Mouse (Mus musculus) left cerebral cortex, postnatal 10 days (tissue): ENCODE data around the gene Antxr1. TPM values are rescaled to one million over a fixed set of nuclear protein-coding genes. Genes with fewer than 3 reads are reported as not detected.

Experiments
- DNase-seq, 2 experiments: peaks; one replicate each; pipeline ENCODE4 v3.0.0; 2021 to 2022; ENCODE audit warnings: low spot score in 2 of 2, mixed read lengths in 1 of 2; ENCODE audit errors: extremely low spot score in 1 of 2
- intact Hi-C: fragments of 180-260 bp; cut with DNase I; formaldehyde crosslinking; loops from one replicate; pipeline ENCODE4 v1.15.1; 2025
- total RNA-seq, 2 experiments: library from RNA; stranded (reverse); gene quantifications; 2 replicates each; pipeline ENCODE4 v1.2.3; 2021

The Antxr1 gene
- total RNA-seq, 2 experiments from 2014 or later, result 18.0 TPM

GRCm38 (mm10) chr6:87257981-87258775 is 77.4 kb downstream of the Antxr1 start:
- intact Hi-C loops, result no loop called here
- DNase-seq, result peak; percentile 41 to 46

DNA sequence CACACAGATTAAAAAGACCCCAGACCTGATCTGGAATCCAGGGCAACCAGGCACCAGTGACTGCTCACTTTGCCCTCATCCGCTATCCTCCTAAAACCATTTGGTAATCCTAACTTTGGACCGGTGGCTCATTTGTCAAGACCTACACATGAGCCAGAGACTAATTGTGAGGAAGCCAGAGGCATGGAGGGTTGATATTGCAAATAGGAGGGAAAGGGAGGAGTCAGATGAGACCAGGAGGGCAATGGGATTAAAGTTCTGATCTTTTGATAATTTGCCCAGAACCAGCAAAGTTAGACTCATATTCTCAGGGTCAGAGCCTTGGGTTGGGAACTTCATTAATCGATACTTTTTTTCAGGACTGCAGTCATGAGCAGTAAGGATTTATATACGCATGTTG is 78.2 kb downstream of the Antxr1 start:
- intact Hi-C loops, result no loop called here
- DNase-seq, result no peak

GRCm38 (mm10) chr6:87255668-87256067 is 80.0 kb downstream of the Antxr1 start:
- intact Hi-C loops, result no loop called here
- DNase-seq, result no peak

DNA sequence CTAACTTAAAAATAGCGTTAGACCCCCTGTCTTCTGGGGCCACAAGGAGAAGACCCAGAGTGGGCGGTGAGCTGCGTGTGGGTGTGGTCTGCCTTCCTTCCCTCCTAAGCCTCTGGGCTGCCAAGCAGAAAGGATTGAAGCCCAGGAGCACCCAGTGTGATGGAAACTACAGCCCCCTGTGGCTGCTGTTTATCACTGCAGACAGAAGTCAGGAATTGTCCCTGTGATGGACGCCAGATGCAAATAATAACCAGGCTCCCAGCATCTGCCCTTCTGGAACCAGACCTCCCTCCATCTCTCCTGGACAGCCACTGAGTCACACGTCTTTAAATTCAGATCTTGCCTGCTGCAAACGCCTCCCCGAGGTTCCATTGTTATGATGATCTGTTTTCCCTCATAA is 80.9 kb downstream of the Antxr1 start:
- no peak for DNase-seq
- intact Hi-C loops, result no loop called here

- intact Hi-C loops, result no loop called here
- no peak for DNase-seq
These were observed 83.9 kb downstream of the Antxr1 start for GRCm38 (mm10) chr6:87251716-87252115.

DNA sequence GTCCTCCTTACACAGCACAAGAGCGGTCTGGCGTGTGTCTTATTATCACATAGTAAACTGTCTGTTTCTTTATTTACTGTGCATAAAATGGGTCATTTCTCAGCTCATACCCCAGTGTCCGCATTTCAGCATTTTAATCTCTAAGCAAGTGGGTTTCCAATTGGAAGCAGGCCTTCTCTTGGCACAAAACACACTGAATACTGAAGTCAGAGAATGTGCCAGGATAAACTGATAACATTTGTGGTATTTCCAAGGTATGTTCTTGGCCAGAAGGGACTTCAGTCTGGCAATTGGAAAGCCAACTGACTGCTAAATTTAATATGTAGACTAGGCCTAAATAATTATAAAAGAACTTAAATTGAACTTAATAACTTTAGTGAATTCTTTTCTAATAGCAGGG is 84.9 kb downstream of the Antxr1 start:
- intact Hi-C loops, result no loop called here
- no peak for DNase-seq

- intact Hi-C loops, result no loop called here
- no peak for DNase-seq
These were observed 87.3 kb downstream of the Antxr1 start for GRCm38 (mm10) chr6:87248226-87248834.

- intact Hi-C loops, result no loop called here
- DNase-seq, result no peak
These were observed 91.2 kb downstream of the Antxr1 start for GRCm38 (mm10) chr6:87244117-87245100.

- no peak for DNase-seq
- intact Hi-C loops, result no loop called here
These were observed 98.4 kb downstream of the Antxr1 start for GRCm38 (mm10) chr6:87237260-87237659.

DNA sequence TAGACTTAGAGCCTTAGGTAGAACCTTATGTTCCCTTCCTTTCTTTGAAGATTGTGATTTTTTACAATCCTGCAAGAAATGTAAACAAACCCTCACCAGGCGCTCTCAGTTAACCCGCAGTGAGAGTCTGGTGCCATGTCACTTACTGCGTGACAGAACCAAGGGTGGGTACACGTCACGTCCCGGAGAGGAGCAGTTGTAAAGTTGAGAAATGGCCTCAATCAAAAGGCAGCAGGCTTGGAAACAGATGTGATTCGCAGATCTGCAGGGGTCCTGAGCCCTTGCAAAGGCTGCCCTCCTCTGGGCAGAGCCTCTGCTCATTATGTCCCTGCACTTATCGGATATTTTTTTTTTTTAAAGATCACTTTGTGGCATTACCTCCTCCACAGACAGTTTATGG is 99.6 kb downstream of the Antxr1 start:
- intact Hi-C loops, result no loop called here
- no peak for DNase-seq

DNA sequence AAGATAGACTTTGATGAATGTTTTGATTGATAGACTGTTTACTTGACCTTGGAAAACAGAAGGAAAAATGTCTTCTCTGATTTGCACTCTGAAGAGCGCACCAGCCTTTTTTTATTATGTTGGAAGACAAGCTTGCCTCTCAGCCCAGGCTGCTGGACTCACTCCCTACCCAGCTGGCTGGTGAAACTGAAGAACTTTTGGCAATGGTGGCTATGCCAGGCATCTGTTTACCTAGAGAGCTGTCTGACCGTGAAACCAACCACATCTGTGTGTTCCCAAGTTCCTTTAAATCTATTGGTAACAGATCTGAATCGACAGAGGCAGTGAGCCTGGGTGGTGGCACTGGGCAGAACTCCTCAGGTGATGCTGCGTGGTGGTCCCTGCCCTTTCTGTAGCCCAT is 102.5 kb downstream of the Antxr1 start:
- intact Hi-C loops, result no loop called here
- DNase-seq, result no peak

GRCm38 (mm10) chr6:87230041-87230440 is 105.6 kb downstream of the Antxr1 start:
- intact Hi-C loops, result no loop called here
- DNase-seq, result no peak

GRCm38 (mm10) chr6:87227940-87228339 is 107.7 kb downstream of the Antxr1 start:
- intact Hi-C loops, result no loop called here
- no peak for DNase-seq

GRCm38 (mm10) chr6:87226315-87226714 is 109.3 kb downstream of the Antxr1 start:
- DNase-seq, result no peak
- intact Hi-C loops, result no loop called here

- intact Hi-C loops, result no loop called here
- no peak for DNase-seq
These were observed 110.3 kb downstream of the Antxr1 start for GRCm38 (mm10) chr6:87225286-87225685.

GRCm38 (mm10) chr6:87222854-87223631 is 112.6 kb downstream of the Antxr1 start:
- intact Hi-C loops, result no loop called here
- DNase-seq, result peak in 1 of 2 experiments; percentile 70

- no peak for DNase-seq
- intact Hi-C loops, result no loop called here
These were observed 116.3 kb downstream of the Antxr1 start for GRCm38 (mm10) chr6:87219061-87219992.

DNA sequence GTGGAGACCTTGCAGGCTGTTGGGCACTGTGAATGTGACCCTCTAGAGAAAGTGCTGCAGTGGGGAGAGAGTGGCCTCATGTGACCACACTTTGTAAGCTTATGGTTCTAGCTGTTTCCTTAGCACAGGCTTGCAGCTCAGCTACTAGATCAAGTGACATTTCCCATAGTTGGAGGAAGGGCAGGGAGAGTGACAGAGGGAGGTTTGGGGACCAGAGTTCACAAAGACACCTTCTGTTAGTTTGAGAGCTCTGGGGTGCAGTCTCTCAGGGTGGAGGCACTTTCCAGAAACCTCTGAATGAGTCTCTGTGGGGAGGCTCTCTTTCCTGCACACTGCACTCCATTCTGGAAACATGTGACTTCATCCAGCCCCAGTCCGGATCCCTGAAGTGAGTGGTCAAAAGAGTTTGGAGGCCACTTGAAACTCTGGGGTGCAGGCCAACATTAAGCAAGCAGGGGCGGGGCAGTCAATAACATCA is 119.5 kb downstream of the Antxr1 start:
- intact Hi-C loops, result no loop called here

More for the DNA sequence above, 119.5 kb downstream of the Antxr1 start:
- DNase-seq, result no peak
